Mouse (Mus musculus): ENCODE measurements around the gene 1700017B05Rik. TPM values are rescaled to one million over a fixed set of nuclear protein-coding genes. Genes with fewer than 3 reads are reported as not detected.

The 1700017B05Rik gene
- 111 and 133 TPM in 2 replicates for total RNA-seq (2023)

GRCm38 (mm10) chr9:57261913-57262794 lies at the start of gene 1700017B05Rik:
1700017B05Rik (minus strand) TSS chr9:57262612.

GRCm38 (mm10) chr9:57236256-57236655 lies 26.2 kb downstream of the 1700017B05Rik start, which contains the start of gene Trcg1:
Trcg1 (plus strand) TSS chr9:57236556.

Other genes with a start within 250 kb of the 1700017B05Rik start
- gene Sin3a, start 190.6 kb downstream of the 1700017B05Rik start, total RNA-seq (2023): 66.1 and 69.5 TPM in 2 replicates
- gene Man2c1, start 131.9 kb downstream of the 1700017B05Rik start, total RNA-seq (2023): 40.6 and 67.6 TPM in 2 replicates
- gene Neil1, start 114.3 kb downstream of the 1700017B05Rik start, total RNA-seq (2023): 2.7 and 4.4 TPM in 2 replicates
- gene Commd4, start 104.3 kb downstream of the 1700017B05Rik start, total RNA-seq (2023): 41.1 and 58.4 TPM in 2 replicates
- gene Trcg1, start 26.1 kb downstream of the 1700017B05Rik start, total RNA-seq (2023): not detected in 2 replicates
- 27.3 and 40.8 TPM in 2 replicates for gene Ppcdc, start 177.5 kb upstream of the 1700017B05Rik start, total RNA-seq (2023)
- gene Scamp5, start 205.4 kb upstream of the 1700017B05Rik start, total RNA-seq (2023): 0.34 and 0.35 TPM in 2 replicates
- not detected in 2 replicates for gene Rpp25, start 241.4 kb upstream of the 1700017B05Rik start, total RNA-seq (2023)